Mouse (Mus musculus) Patski (cell line): Measurements from ENCODE around the gene Elk1. TPM values are rescaled to one million over a fixed set of nuclear protein-coding genes. Genes with fewer than 3 reads are reported as not detected.

Experiments used
- ATAC-seq: fragments of 100-300 bp; one replicate; pipeline ENCODE4 v1.8.0; 2021
- CTCF ChIA-PET: fragments of 350-600 bp; sonication (Branson Sonifier 250); formaldehyde crosslinking; loops from one replicate; lab custom pipeline; 2022; ENCODE audit warnings: inconsistent platforms; lab: Charles Lee
- POLR2A ChIA-PET: fragments of 350-600 bp; sonication (Branson Sonifier 250); formaldehyde crosslinking; loops from one replicate; lab custom pipeline; 2022; ENCODE audit warnings: antibody characterized with exemption, inconsistent platforms; lab: Charles Lee
- DNase-seq: peaks from one replicate; pipeline ENCODE4 v3.0.0-alpha.2; 2011; ENCODE audit warnings: low read depth, low spot score
- H3K27me3 ChIP-seq: fragments of 371-371 bp; one replicate; pipeline ENCODE4 v1.5.1; 2021
- CTCF ChIP-seq: fragments of 100-300 bp; IDR thresholded peaks from one replicate; pipeline ENCODE4 v1.5.1; 2021
- in situ Hi-C: fragments of 300-500 bp; cut with MboI; formaldehyde crosslinking; loops from 3 replicates; pipeline ENCODE4 v1.11.1; 2018; ENCODE audit warnings: low pct_unique_long_range_greater_than_20kb, mixed read lengths
- polyA plus RNA-seq: library from polyadenylated mRNA; unstranded; gene quantifications from one replicate; pipeline ENCODE4 v1.2.3, GENCODE M21; 2021

Gene Elk1
- polyA plus RNA-seq, 1 experiment from 2014 or later, result 23.8 TPM

DNA sequence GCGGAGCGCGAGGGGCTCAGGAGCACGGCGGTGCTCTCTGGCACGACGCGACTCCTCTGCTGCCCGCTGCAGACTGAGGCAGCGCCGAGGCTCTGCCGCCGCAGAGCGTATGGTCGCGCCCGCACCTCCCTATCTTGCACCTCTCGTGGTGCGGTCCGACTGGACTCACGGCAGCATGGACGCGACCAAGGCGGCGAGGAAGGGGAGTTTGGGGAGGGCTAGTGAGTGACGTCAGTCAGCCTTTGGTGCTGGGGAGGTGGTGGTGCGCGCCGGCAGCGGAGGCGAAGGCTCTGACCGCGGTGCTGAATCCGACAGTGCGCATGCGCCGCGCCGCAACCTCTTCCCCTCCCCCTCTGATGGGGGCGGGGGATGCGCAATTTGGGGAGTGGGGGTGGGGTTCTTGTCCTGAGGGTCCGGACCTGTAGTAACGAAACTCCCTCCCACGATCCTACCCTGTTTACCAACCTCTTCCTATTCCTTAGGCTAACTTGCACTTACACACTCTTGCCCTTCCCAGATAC, 29.5 kb downstream of the Elk1 start, which contains the start of gene Syn1:
Gene Syn1 (minus strand): TSS at position 161 of the 521 bp plus-strand sequence.
- peak; percentile 79 for ATAC-seq
- in situ Hi-C loops, result no loop called here
- no peak for TF ChIP-seq CTCF
- ChIA-PET CTCF (no interaction called here), POLR2A (no interaction called here)
- H3K27me3 ChIP-seq, result peaks cover 11% of the 10 kb centered on the region
- peak; percentile 55 for DNase-seq

DNA sequence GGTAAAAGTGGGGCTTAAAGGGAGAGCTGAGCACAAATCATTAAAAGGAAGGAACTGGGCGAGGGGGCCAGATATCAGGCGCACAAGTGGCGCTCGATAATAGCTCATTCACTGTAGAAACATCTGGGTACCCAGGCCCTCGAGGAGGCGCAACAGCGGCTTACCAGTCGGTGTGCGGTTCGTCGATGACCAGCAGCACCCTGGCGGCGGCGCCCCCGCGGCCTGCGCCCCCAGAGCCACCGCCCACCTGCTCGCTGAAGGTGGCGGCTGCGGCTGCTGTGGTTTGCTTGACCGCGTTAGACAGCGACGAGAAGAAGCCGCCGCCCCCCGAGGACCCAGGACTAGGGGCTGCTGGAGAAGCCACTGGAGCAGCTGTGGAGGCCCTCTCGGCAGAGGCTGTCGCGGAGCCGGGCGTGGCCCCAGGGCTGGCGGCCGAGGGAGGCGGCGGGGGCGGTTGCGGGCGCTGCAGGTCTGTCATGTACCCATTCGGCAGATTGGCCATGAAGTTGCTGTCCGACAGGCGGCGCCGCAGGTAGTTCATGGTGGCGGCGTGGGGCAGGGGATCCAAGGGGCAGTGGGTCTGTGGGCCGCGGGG, 30.1 kb downstream of the Elk1 start:
- ATAC-seq (peak; percentile 12), DNase-seq (no peak)
- in situ Hi-C loops, result no loop called here
- POLR2A ChIA-PET, result no interaction called here
- H3K27me3 ChIP-seq, result peaks cover 11% of the 10 kb centered on the region
- CTCF ChIA-PET, result no interaction called here
- TF ChIP-seq CTCF, result no peak

- in situ Hi-C loops, result no loop called here
- no peak for TF ChIP-seq CTCF
- DNase-seq (no peak), ATAC-seq (no peak)
- ChIA-PET CTCF (interaction anchor here (1.7 kb wide), 1 partner anchor 31 kb away, joined by 6 read pairs; no protein-coding TSS in a partner anchor), POLR2A (no interaction called here)
- no peaks in the 10 kb centered on the region for H3K27me3 ChIP-seq
Measured at GRCm38 (mm10) chrX:20915075-20915474, 35.3 kb downstream of the Elk1 start.

DNA sequence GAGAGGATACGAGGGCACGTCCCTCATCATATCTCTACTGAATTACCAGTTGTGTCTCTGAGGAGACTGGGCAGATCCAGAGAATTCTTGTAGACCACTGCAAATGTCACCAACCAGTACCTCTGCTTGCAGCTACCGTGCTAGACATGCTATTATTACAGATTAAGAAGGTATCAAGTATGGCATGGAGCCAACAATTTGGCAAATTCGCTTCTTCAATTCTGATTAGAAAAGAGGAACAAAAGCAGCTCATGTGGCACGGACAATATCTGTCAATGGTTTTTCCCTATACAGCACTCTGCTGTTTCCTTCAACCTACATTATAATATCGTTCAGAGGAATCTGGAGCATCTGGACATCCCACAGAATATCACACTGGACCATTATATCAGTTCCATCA, 36.7 kb downstream of the Elk1 start:
- in situ Hi-C loops, result no loop called here
- peaks cover 4% of the 10 kb centered on the region for H3K27me3 ChIP-seq
- POLR2A ChIA-PET, result no interaction called here
- DNase-seq (no peak), ATAC-seq (no peak)
- CTCF ChIA-PET, result interaction anchor here (1.7 kb wide), 1 partner anchor 32 kb away, joined by 6 read pairs; no protein-coding TSS in a partner anchor
- TF ChIP-seq CTCF, result no peak

DNA sequence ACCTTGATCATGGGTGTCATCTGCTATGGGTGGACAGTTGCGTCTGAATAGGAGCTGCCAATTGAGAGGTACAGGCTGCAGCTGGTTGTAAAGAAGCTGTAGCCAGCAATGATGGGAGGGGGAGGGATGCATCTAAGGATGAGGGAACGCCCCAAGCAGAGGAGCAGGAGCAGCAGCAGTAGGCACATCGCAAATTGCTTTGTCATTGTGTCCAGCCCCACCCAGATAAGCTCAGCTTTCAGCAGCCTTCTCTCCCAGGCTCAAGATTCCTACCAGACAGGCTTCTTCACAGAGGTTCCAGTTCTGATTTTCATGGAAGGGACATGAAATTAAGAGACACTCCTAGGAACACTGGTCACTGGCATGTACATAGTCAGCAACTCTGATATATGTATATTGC, 40.3 kb downstream of the Elk1 start:
- no peak for DNase-seq
- ChIA-PET POLR2A (no interaction called here), CTCF (no interaction called here)
- peaks cover 4% of the 10 kb centered on the region for H3K27me3 ChIP-seq
- in situ Hi-C loops, result no loop called here
- TF ChIP-seq CTCF, result no peak
- ATAC-seq, result no peak

Other genes with a start within 250 kb of the Elk1 start
- gene Usp11, start 246.7 kb downstream of the Elk1 start, polyA plus RNA-seq, result 42.7 TPM
- gene Araf, start 152.8 kb downstream of the Elk1 start, polyA plus RNA-seq, result 94.5 TPM
- gene Timp1, start 80.4 kb downstream of the Elk1 start, polyA plus RNA-seq, result 130 TPM
- 9.4 TPM for gene Syn1, start 29.6 kb downstream of the Elk1 start, polyA plus RNA-seq
- gene Cfp, start 19.1 kb downstream of the Elk1 start, polyA plus RNA-seq, result 2.3 TPM
- 53.6 TPM for gene Uxt, start 11.4 kb upstream of the Elk1 start, polyA plus RNA-seq
- 3.1 TPM for gene Zfp182, start 111.7 kb upstream of the Elk1 start, polyA plus RNA-seq
- gene Spaca5, start 117.8 kb upstream of the Elk1 start, polyA plus RNA-seq, result not detected
- 1.4 TPM for gene Zfp300, start 138.9 kb upstream of the Elk1 start, polyA plus RNA-seq
- not detected for gene Ssxa1, start 165.2 kb upstream of the Elk1 start, polyA plus RNA-seq
- gene Gm21876, start 225.0 kb upstream of the Elk1 start, polyA plus RNA-seq, result not detected